Mouse (Mus musculus) gonadal fat pad, adult 2 months (tissue): ENCODE data around the gene Dzip3. TPM values are rescaled to one million over a fixed set of nuclear protein-coding genes. Genes with fewer than 3 reads are reported as not detected.

ENCODE experiments used
- DNase-seq: peaks from one replicate; pipeline ENCODE4 v3.0.0-alpha.2; 2012; ENCODE audit warnings: low read depth
- polyA plus RNA-seq: library from polyadenylated mRNA; depleted of rRNA; stranded (reverse); fragments of >200 nt; gene quantifications from 2 replicates; pipeline ENCODE4 v1.2.3, GENCODE M21; 2012; rRNA removed

Gene Dzip3
- 4.0 and 4.6 TPM in 2 replicates for polyA plus RNA-seq

DNA sequence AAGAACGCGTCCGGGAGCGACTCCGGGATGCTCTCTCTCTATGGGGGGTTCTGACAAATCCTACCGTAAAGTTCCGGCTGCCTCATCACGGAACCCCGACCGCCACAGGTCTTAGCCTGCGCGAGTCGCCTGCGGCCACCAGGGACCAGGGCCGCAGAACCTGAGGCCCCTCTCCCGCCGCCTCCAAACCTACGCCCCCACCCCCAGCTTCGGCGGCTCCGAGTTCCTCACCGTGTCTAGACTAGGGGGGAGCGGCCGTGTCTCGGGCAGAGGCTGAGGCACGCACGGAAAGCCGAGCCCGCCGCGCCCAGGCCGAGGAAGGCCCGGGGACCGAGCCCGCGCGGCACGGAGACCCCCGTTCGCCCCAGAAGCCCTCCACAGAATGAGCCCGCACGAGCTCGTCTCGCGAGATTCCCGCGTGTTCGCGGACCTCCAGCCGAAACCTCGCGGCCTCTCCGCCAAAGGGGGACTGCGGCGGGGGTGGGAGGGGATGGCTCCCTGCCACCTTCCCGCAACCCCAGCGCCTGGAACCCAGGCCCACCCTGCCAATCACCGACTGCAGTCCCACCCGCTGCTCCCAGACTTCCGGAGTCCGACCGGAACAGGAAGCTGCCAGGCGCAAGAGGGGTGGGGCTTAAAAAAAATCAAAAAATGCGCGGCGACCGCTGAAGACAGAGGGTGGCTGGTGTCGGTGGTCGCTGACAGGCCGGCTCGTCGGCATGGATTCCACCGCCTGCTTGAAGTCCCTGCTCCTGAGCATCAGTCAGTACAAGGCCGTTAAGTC lies at the start of gene Dzip3, which contains the start of gene Cip2a:
Dzip3 (minus strand) TSS at position 607 of the 784 bp plus-strand sequence.
Cip2a (plus strand) TSS at position 627 of the 784 bp plus-strand sequence.
- no peak for DNase-seq

DNA sequence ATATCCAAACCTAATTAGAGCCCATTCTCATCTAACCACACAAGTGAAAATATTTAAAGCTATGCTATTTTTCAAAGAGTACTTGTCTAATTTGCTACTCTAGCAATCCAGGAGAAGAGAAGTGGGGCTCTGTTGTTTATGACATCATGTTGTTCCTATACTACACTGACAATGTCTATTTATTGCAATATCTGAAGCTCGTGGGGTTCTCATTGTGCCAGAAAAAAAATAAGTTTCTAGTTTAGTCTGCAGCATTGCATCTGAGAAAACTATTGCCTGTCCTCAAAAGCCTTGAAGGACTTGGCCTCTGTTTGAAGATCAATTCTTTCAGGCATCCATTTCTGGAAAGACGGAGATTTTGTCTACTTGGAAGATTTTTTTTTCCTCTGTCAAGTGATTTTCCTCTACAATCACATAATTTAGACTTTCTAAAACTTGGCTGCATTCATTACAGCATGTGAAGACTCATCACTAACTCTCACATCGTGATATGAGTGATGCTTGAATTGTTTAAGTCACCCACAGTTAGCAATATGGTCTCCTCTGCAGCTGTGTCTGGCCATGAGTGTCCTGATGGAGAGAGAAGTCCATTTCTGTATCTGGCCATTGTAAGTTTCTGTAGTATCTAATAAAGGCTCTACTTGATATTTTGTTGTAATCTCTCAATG lies 46.7 kb upstream of the Dzip3 start:
- no peak for DNase-seq

DNA sequence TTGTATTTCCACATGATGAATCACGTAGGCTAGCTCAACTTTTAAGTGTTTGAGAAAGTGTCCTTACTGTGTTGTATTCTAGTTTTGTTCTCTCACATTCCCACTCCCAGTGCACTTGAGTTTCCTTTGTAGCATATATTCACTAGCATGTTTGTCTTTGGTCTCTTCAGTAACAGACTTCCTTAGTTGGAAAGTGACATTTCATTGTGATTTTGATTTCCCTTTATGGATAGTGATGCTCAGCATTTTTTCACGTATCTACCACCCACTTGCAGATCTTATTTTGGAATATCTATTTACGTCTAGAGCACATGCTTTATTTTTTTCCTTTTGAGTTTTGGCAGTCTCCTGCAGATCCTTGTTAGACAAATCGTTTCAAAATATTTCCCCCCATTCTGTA lies 43.8 kb upstream of the Dzip3 start:
- DNase-seq = no peak

DNA sequence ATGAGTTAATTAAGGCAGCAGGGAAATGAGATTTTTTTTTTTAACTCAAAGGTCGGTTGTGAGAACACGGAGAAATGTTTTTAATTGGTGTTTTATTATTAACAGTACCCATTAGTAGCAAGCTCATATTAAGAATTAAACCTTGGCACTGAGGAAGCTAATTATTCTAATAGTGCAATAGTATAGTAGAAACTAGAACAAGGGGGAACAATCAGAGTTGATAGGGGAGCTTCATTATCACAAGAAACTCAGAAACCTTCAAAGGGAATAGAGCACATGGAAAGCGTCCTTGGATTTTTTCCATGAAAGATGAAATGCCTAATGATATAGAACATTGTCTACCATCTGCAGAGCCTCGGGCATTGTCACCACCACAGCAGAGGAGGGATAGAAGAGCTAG lies 41.9 kb upstream of the Dzip3 start:
- DNase-seq = no peak

DNA sequence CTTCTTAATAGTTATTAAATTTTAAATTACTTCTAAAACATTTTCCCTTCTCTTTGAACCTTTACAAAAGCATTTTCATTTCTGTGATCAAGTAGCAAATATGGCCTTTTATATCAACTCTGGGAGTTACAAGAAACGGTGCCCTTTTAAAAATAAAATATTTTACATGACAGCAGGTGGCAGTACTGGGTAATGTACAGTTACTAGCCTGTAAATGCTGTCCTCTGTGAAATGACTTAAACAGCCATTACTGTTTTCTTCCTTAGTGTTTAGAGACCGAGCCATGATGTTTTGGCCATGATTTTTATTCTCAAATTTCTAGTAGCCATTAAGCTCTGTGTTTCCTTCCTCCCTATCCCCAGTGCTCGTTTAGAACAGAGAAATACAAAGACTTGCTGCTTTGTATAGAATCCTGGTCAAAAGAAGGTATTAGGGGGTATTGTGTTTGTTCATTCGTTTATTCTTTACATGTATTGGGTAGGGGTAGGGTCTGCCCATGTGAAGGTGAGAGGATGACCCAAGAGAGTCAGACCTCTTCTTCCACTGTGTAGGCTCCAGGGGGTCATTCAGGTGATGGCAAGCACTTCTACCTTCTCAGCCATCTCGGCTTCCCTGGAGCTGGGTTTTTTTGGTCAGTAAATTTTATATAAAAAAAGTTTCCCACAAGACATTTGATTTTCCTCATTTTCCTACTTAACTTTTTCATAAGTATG lies 22.8 kb upstream of the Dzip3 start:
- no peak for DNase-seq

DNA sequence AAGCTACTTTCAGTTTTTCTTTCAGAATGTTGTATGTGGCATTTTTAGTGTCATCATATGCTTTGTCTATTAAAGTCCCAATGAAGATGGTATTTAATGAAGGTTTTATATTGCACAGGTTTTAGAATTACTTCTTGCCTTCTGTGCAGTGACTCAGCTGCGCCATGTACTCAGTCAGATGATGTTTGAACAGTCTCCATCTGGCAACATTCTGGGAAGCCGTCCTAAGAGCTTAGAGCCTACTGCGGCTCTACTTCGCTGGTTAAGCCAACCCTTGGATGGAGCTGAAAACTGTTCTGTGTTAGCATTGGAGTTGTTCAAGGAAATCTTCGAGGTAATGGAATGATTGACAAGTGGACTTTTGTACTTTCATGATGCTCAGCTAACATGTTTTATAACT lies 10.2 kb upstream of the Dzip3 start:
- DNase-seq = no peak

DNA sequence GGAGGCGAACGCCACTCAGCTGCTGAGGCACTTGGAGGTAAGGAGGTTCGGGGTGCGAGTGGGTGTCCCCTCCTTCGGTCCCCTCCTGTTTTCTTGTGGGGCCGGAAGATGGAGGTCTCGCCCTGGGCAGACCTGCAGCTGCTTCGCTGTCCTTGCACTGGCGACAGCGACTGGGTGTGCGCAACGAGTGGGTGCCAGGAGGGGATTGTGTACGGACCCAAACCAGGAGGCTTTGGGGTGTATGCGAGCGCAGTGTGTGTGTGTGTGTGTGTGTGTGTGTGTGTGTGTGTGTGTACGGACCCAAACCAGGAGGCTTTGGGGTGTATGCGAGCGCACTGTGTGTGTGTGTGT lies 353 bp upstream of the Dzip3 start:
- no peak for DNase-seq

DNA sequence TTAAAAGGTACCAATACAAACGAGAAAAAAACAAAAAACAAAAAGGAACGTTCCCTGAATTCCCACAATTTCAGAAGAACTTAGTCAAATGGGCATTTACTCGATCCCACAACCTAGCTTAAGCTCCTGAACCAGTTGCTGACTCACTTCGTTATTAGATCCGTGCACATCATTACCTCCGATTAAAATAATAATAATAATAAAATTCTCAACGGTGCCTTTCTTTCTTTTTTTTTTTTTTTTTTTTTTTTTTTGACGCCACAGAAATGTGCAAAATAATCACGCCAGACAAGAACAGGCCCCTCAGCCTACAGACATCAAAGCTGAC lies 770 bp downstream of the Dzip3 start:
- DNase-seq = no peak

DNA sequence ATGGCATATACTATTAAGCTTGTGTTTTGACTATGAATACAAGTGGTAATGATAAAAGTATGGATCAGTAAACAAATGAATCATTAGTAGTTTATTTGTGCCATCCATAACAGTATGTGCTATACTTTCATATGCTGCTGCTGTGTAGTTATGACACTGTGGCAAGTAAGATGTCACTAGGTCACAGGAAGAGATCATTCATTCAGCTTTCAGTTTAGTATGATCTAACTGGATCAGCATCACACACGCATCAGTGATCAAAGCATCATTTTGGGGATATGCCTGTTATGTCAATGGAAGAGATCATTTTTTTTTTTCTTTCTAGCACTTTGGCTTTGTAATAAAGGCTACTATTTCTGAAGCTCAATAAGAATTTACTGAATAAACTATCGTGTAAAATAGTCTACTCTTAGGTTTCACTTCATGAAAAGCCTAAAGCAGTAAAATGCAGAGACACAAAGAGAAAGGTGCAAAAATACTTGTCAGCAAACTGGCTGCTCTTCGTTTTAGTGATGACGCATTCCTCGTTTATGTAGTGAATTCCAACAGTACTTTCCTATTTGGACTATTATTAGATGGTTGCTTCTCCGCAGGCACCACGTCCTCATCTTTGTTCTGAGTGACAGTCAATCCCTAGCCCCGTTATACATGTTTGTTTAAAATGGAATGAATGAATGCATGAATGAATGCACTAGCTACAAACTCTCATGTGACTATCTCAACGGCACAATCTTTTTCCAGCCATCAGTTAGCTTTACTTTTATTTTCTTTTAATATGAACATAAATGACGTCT lies 1.3 kb downstream of the Dzip3 start:
- DNase-seq = no peak

DNA sequence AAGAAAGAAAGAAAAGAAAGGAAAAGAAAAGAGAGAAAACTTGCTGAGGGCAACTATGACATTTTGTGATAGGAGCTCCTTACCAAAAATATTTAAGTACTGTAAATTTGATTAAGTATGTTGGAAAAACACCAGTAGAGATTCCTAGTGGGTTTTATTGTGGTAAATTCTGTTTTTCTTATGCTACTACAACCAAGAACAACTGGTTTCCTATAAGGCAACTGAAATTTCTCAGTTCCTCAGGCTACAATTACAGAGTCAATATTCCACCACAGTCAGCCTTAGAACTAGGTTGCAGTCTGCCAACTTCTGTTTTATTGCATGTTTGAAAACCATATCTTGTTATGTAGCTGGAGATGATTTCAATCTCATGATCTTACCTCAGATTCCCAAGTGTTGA lies 4.3 kb downstream of the Dzip3 start:
- no peak for DNase-seq

DNA sequence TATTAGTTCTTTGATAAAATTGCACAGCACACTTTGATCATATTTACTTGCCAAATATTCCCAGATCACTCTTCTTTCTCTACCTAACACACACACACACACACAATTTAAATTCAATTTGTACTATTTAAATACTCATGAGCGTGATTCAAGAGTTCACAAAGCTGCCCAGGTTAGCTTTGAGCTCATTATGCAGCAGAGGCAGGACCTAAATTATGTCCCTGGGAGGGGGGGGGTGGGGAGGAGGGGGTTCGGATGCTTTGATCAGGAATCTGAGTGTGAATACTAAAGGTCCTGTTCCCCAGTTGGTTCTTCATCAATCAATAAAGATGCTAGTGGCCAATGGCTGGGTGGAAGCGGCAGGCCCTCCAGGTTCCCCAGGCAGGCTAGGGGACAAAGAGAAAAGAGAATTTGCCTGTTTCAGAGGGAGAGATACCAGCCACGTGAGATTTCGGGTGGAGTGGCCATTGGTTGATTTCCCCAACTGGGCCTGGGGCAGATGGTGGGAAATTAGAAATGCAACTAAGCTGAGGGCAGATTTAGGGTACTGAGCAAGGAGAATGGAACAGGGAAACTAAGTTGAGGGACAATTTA lies 8.8 kb downstream of the Dzip3 start:
- DNase-seq = no peak

DNA sequence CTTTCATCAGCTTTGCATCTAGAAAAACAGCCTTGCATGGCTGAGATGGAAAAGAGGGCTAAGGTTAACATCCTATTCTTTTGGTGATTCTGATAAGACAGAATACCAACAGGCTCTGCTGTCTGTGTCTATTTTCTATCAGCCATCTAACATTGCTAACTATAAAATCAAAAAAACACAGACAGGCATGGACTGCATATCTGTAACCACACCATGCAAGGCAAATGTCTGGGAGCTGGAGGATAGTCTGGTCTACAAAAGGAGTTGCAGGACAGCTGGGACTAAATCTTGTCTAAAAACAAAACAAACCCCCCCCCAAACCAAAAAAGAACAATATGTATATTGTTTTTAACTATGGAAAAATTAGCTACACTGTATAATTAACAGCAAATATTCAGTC lies 14.0 kb downstream of the Dzip3 start:
- DNase-seq = no peak

DNA sequence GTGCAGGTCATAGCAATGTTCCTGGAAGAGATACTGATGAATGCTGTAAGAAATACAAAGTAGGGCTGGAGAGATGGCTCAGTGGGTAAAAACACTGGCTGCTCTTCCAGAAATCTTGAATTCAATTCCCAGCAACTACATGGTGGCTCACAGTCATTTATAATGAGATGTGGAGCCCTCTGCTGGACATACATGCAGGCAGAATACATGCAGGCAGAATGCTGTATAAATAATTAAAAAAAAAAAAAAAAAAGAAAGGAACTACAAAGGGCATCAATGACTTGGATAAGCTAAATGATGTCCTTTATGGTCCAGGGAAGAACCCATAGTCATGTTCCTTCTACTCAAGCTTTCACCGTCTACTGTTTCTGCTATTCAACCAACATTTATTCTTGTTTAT lies 20.4 kb downstream of the Dzip3 start:
- no peak for DNase-seq

DNA sequence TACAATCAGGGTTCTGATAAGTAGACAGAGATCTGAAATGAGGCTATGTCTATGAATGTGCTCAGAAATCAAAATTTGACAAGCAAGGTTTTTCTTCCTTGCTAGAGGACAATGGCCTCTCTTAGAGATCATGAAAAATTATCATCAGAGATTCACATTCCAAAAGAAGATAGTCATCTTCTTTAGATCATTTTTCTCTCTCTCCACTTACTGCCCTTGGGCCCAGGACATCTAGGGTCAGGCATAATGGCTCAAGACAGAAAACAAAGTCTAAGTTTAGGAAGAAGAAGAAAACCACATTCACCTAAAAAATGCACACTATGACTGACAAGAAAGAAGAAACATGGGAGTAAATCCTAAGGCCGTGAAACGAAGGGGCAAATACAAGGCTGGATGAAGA lies 21.0 kb downstream of the Dzip3 start:
- no peak for DNase-seq

DNA sequence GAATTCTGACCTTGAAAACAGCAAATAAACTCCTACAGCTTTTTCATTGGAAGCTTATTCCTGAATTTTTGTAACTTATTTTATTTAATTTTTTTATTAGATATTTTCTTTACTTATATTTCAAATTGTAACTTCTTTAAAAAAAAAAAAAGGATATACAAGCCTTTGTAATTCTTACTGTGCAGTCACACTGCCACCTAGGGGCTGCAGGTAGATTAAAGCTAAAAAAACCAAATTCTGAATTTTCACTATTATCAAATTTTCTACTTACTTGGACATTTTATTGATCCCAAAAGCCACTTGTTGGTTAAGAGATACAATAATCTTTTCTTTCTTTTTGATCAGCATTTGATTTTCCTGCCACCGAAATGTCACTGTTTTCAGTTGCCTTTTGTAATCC lies 52.2 kb downstream of the Dzip3 start:
- DNase-seq = no peak

DNA sequence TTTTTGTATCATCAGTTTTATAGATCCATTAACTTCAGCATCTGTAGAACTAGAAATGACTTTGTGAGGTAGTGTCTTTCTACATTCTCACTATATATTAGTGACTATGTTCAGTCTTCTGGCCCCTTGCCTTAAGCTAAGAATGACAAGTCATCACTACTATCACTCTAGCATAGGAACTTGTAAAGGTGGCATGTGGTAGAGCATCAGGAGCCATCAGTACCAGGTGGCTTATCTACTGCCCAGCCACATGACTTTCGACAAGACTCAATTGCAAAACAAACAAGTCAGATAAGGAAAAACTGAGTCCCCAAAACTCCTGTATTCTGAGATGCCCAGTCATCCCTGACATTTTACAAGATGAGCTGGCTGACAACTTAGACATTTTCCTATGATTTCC lies 70.2 kb downstream of the Dzip3 start:
- no peak for DNase-seq

DNA sequence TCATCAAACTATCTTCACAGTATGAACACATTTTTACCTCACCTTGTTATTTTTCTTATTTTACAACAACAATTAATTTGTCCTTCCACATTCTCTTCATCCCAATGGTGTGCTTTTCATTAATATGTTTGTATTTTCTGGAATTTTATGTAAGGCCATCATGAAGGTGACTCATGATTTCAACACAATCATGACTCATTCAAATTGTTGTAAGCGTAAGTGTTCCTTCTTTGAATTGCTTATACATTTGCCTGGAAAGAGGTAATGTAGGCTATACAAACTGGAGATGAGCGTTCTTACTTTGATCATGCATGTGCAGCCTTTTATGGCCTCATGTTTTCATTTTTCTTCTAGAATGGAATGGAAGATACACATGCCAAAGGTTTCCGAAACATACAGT lies 80.8 kb downstream of the Dzip3 start:
- no peak for DNase-seq

DNA sequence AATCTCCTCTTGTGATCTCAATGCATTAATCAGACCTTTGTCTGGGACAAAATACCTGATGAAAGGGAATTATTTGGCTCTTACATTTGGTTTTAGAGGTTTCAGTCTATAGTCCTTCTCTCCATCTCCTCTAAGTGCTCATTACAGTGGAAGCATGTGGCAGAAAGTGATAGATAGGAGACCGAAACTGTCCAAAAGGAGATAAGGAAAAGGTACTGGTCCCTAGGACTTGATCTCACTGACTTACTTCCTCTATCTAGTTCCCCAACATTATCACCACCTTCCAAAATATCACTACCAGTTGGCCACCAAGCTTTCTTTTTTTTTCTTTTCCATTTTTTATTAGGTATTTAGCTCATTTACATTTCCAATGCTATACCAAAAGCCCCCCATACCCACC lies 82.8 kb downstream of the Dzip3 start:
- no peak for DNase-seq

DNA sequence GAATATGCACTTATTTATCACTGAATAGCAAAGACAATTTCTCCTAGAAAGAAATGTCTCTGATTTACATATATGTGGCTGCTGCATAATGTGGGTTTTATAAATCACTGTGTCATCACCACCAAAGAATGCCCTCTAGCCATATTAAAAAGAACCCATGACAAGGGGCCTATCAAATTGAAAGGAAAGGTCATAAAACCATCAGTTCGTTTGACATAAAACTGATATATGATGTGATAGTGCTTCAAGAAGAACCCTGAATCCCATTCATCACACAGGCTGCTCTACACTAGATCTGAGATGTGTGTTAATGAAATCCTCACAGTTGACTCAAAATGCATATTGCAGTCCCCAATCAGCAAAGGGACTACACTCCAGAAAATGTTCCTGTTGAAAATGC lies 94.1 kb downstream of the Dzip3 start:
- DNase-seq = no peak

DNA sequence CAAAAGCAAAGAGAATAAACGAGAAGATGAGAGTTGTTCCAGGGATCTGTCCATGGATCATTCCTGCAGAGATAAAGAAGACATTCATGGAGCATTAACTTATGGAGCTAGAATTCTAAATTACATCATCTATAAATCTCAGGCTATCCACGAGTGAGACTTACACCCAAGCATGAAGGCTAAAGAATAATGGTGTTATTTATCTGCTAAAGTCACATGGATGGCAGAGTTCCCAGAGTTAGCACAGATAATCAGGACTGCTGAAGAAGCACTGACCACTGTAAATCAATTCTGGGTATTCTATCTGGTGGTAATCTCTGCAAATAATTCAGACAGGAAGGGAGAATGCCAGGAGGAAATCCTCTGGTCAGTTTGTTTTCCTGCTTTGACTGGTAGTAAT lies 103.2 kb downstream of the Dzip3 start:
- DNase-seq = no peak
